Mouse (Mus musculus) liver, postnatal 0 days (tissue): ENCODE measurements around the gene Polr2f. TPM values are rescaled to one million over a fixed set of nuclear protein-coding genes. Genes with fewer than 3 reads are reported as not detected.

ENCODE experiments used
- ATAC-seq: fragments of 200-750 bp; cut with Nextera tagmentation; 2 replicates; pipeline ENCODE4 v1.8.0; 2017; ENCODE audit warnings: mild to moderate bottlenecking, moderate library complexity
- DNase-seq: peaks from one replicate; pipeline ENCODE4 v3.0.0-alpha.2; 2016
- H3K27ac ChIP-seq: fragments of 300-500 bp; sonication (generic); 2 replicates; pipeline ENCODE4 v1.5.1; 2014; ENCODE audit warnings: antibody characterized with exemption, moderate library complexity, mild to moderate bottlenecking, low read depth
- H3K27me3 ChIP-seq: fragments of 300-500 bp; sonication (generic); 2 replicates; pipeline ENCODE4 v1.6.1; 2014; ENCODE audit warnings: low read length, control low read depth, mixed read lengths; ENCODE audit not compliant: insufficient read depth
- H3K36me3 ChIP-seq: fragments of 300-500 bp; sonication (generic); replicated peaks from 2 replicates; pipeline ENCODE4 v1.6.1; 2014; ENCODE audit warnings: mild to moderate bottlenecking, control low read depth, low read length, moderate library complexity, mixed read lengths; ENCODE audit not compliant: insufficient read depth
- H3K4me1 ChIP-seq: fragments of 300-500 bp; sonication (generic); 2 replicates; pipeline ENCODE4 v1.6.1; 2014; ENCODE audit warnings: antibody characterized with exemption, mild to moderate bottlenecking, control low read depth; ENCODE audit not compliant: insufficient read depth
- H3K4me2 ChIP-seq: fragments of 300-500 bp; sonication (generic); 2 replicates; pipeline ENCODE4 v1.6.1; 2014; ENCODE audit warnings: low read depth, mild to moderate bottlenecking, low read length, moderate library complexity, mixed read lengths
- H3K4me3 ChIP-seq: fragments of 300-500 bp; sonication (generic); 2 replicates; pipeline ENCODE4 v1.5.1; 2014; ENCODE audit warnings: low read depth, low read length
- H3K9ac ChIP-seq: fragments of 300-500 bp; sonication (generic); replicated peaks from 2 replicates; pipeline ENCODE4 v1.6.1; 2014; ENCODE audit warnings: mild to moderate bottlenecking, moderate library complexity
- H3K9me3 ChIP-seq: fragments of 300-500 bp; sonication (generic); 2 replicates; pipeline ENCODE4 v1.6.1; 2016; ENCODE audit warnings: mild to moderate bottlenecking, control low read depth, low read length, mixed read lengths
- CTCF ChIP-seq: sonication (generic); IDR thresholded peaks from 2 replicates; pipeline ENCODE4 v1.5.1; 2016; ENCODE audit warnings: antibody characterized with exemption, low read depth
- EP300 ChIP-seq: IDR thresholded peaks from 2 replicates; pipeline ENCODE4 v1.6.1; 2016; ENCODE audit warnings: antibody characterized with exemption, low read depth, mild to moderate bottlenecking
- WGBS: fragments of 180-500 bp; shearing (Covaris S2); extraction: QIAGEN DNeasy Blood & Tissue Kit; methylation state at CpG from one replicate; pipeline ENCODE4 v1.1.7; 2014; ENCODE audit not compliant: insufficient replicate concordance; 5-methylcytosine and 5-hydroxymethylcytosine counted together
- polyA plus RNA-seq: library from polyadenylated mRNA; unstranded; fragments of >200 nt; fragmentation: Nextera tagmentation; extraction: Ambion mirVana; gene quantifications from 2 replicates; pipeline ENCODE4 v1.2.1, GENCODE M21; 2015

The Polr2f gene
- polyA plus RNA-seq, 1 experiment from 2014 or later, result 130 TPM

GRCm38 (mm10) chr15:79097611-79098025 lies 43.2 kb upstream of the Polr2f start:
- 43% methylated on average over 6 of the region's 6 CpGs for WGBS
- DNase-seq (peak; percentile 24), ATAC-seq (peak; percentile 47)
- Histone ChIP-seq H3K27me3 (no peaks in the 10 kb centered on the region), H3K4me3 (no peak overlapping the region), H3K4me2 (no peak overlapping the region), H3K9ac (no peak overlapping the region), H3K4me1 (peaks cover 9% of the 10 kb centered on the region), H3K9me3 (no peaks in the 10 kb centered on the region), H3K36me3 (peaks cover 18% of the 10 kb centered on the region), H3K27ac (no peak overlapping the region)
- TF ChIP-seq EP300, result no peak

GRCm38 (mm10) chr15:79098220-79098619 lies 42.6 kb upstream of the Polr2f start:
- TF ChIP-seq CTCF, result no peak
- Histone ChIP-seq H3K9ac (no peak overlapping the region), H3K4me1 (peaks cover 9% of the 10 kb centered on the region), H3K9me3 (no peaks in the 10 kb centered on the region), H3K4me3 (no peak overlapping the region), H3K27ac (peak overlapping the region; percentile 30; the same call in 1 of the 2 replicates), H3K4me2 (no peak overlapping the region), H3K36me3 (peaks cover 15% of the 10 kb centered on the region), H3K27me3 (no peaks in the 10 kb centered on the region)
- no peak for DNase-seq
- no peak for ATAC-seq
- WGBS, result 70% methylated on average over 5 of the region's 5 CpGs

GRCm38 (mm10) chr15:79098868-79099267 lies 41.9 kb upstream of the Polr2f start:
- peaks cover 9% of the 10 kb centered on the region for H3K4me1 ChIP-seq
- no peaks in the 10 kb centered on the region for H3K9me3 ChIP-seq
- TF ChIP-seq EP300 (no peak), CTCF (no peak)
- peaks cover 10% of the 10 kb centered on the region for H3K36me3 ChIP-seq
- H3K27ac ChIP-seq, result peak overlapping the region; percentile 48; the same call in 1 of the 2 replicates
- no peak overlapping the region for H3K9ac ChIP-seq
- H3K4me3 ChIP-seq, result no peak overlapping the region
- WGBS, result 34% methylated on average over 7 of the region's 7 CpGs
- H3K27me3 ChIP-seq, result no peaks in the 10 kb centered on the region
- ATAC-seq (peak; percentile 35; the same call in 1 of the 2 replicates), DNase-seq (no peak)
- no peak overlapping the region for H3K4me2 ChIP-seq

- no peak for TF ChIP-seq EP300
- TF ChIP-seq CTCF, result no peak
- peaks cover 4% of the 10 kb centered on the region for H3K36me3 ChIP-seq
- peaks cover 9% of the 10 kb centered on the region for H3K4me1 ChIP-seq
- no peaks in the 10 kb centered on the region for H3K27me3 ChIP-seq
- no peaks in the 10 kb centered on the region for H3K9me3 ChIP-seq
- H3K4me3 ChIP-seq, result no peak overlapping the region
- H3K9ac ChIP-seq, result no peak overlapping the region
- ATAC-seq, result no peak
- WGBS, result 51% methylated on average over 4 of the region's 4 CpGs
- no peak overlapping the region for H3K4me2 ChIP-seq
- peak overlapping the region; percentile 48; the same call in 1 of the 2 replicates for H3K27ac ChIP-seq
- DNase-seq, result no peak
These were observed 41.4 kb upstream of the Polr2f start for GRCm38 (mm10) chr15:79099456-79099855.

- ATAC-seq (no peak), DNase-seq (no peak)
- 69% methylated on average over 4 of the region's 4 CpGs for WGBS
- no peaks in the 10 kb centered on the region for H3K9me3 ChIP-seq
- H3K36me3 ChIP-seq, result no peaks in the 10 kb centered on the region; the same call in 1 of the 2 replicates
- no peak overlapping the region for H3K4me3 ChIP-seq
- no peaks in the 10 kb centered on the region for H3K27me3 ChIP-seq
- no peak overlapping the region for H3K4me2 ChIP-seq
- TF ChIP-seq CTCF, result no peak
- TF ChIP-seq EP300, result no peak
- no peak overlapping the region for H3K9ac ChIP-seq
- H3K4me1 ChIP-seq, result peaks cover 9% of the 10 kb centered on the region
- H3K27ac ChIP-seq, result no peak overlapping the region
These were observed 40.4 kb upstream of the Polr2f start for GRCm38 (mm10) chr15:79100391-79100790.

GRCm38 (mm10) chr15:79101531-79101930 lies 39.3 kb upstream of the Polr2f start:
- ATAC-seq (no peak), DNase-seq (no peak)
- Histone ChIP-seq H3K4me3 (no peak overlapping the region), H3K27me3 (no peaks in the 10 kb centered on the region), H3K36me3 (no peaks in the 10 kb centered on the region), H3K27ac (no peak overlapping the region), H3K4me2 (no peak overlapping the region), H3K9me3 (no peaks in the 10 kb centered on the region), H3K9ac (no peak overlapping the region), H3K4me1 (peaks cover 9% of the 10 kb centered on the region)
- TF ChIP-seq CTCF, result no peak
- TF ChIP-seq EP300, result no peak

- H3K9ac ChIP-seq, result no peak overlapping the region
- WGBS, result 76% methylated on average over 10 of the region's 10 CpGs
- no peaks in the 10 kb centered on the region for H3K9me3 ChIP-seq
- ATAC-seq (no peak), DNase-seq (no peak)
- no peak overlapping the region for H3K4me2 ChIP-seq
- TF ChIP-seq CTCF (no peak), EP300 (no peak)
- H3K27me3 ChIP-seq, result no peaks in the 10 kb centered on the region
- H3K36me3 ChIP-seq, result no peaks in the 10 kb centered on the region
- H3K4me3 ChIP-seq, result no peak overlapping the region
- H3K27ac ChIP-seq, result no peak overlapping the region
- peaks cover 2% of the 10 kb centered on the region for H3K4me1 ChIP-seq
These were observed 37.5 kb upstream of the Polr2f start for GRCm38 (mm10) chr15:79103264-79103663.
